Mouse (Mus musculus) CH12.LX (cell line): ENCODE data around the gene Gsdma2.
"Not testable (repeated sequence)": the region's sequence is repeated elsewhere in the genome, so short reads cannot be mapped to it uniquely, and the experiment has no call there.

Experiments
- CHD2 ChIP-seq: IDR thresholded peaks from 2 replicates; pipeline ENCODE4 v1.6.1; 2011; ENCODE audit warnings: low read length, improper control_type of control experiment
- CTCF ChIP-seq, 2 experiments: IDR thresholded peaks in 1 of 2; conservative IDR thresholded peaks in 1 of 2; 2 replicates each; pipeline ENCODE4 v1.5.1; 2011 to 2012; ENCODE audit warnings: low read depth in 2 of 2, low read length in 2 of 2, improper control_type of control experiment in 1 of 2, inconsistent platforms in 1 of 2, mild to moderate bottlenecking in 1 of 2, moderate library complexity in 1 of 2
- GABPA ChIP-seq: IDR thresholded peaks from 2 replicates; pipeline ENCODE4 v1.6.1; 2012; ENCODE audit warnings: low read depth, low read length, improper control_type of control experiment, inconsistent platforms; ENCODE audit not compliant: insufficient replicate concordance
- JUN ChIP-seq: IDR thresholded peaks from 2 replicates; pipeline ENCODE4 v1.6.1; 2011; ENCODE audit warnings: low read depth, mild to moderate bottlenecking, low read length, improper control_type of control experiment, moderate library complexity; ENCODE audit not compliant: insufficient read depth
- POLR2A ChIP-seq: IDR thresholded peaks from 2 replicates; pipeline ENCODE4 v1.6.1; 2011; ENCODE audit warnings: low read depth, mild to moderate bottlenecking, improper control_type of control experiment, low read length
- ZNF384 ChIP-seq: IDR thresholded peaks from 2 replicates; pipeline ENCODE4 v1.6.1; 2012; ENCODE audit warnings: low read depth, low read length, improper control_type of control experiment, inconsistent platforms

DNA sequence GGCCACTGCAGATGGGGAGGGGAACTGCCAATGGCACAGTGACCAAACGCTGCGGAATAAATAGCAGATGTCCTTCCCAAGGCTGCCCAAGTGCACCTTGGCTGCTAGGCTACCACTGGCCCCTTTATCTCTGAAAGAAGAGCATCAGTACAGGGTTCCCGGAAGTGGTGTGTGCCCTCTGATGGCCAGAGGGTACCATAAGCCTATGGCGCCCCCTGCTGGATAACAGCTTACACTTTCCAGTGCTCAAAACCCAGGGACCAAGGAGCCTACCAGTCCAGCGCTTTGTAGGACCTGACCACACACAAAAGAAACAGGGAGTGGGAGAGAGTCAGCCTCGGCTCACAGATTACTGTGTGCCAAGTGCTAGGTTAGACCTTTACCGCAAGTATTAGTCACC is 8.5 kb downstream of the Gsdma2 start:
- TF ChIP-seq CTCF (conservative IDR thresholded peaks at IDR 0.05 in 1 of 2, IDR thresholded peaks at IDR 0.05 in 1 of 2; ENCODE audit: low read depth in 2 of 2, low read length in 2 of 2) (peak; percentile 71 to 95), POLR2A (peak; percentile 17; the same call in 1 of the 2 replicates)
- TF ChIP-seq JUN, GABPA, ZNF384, CHD2: not testable (repeated sequence)
